Mouse (Mus musculus): Measurements from ENCODE around the gene Hps1. TPM values are rescaled to one million over a fixed set of nuclear protein-coding genes. Genes with fewer than 3 reads are reported as not detected.

Hps1 gene
- polyA plus RNA-seq, 1 experiment, result 16.6 TPM

GRCm38 (mm10) chr19:42725973-42726350, 53.8 kb downstream of the Hps1 start:
- H3K4me3 ChIP-seq (replicated peaks; ENCODE audit: extremely low read depth, low read depth, low read length), result no peak overlapping the region
- no peak for DNase-seq
- no peaks in the 10 kb centered on the region for H3K4me1 ChIP-seq (ENCODE audit: control insufficient read depth, insufficient read depth, low read length)
- TF ChIP-seq CTCF (IDR thresholded peaks at IDR 0.05; ENCODE audit: insufficient read depth, low read length) (no peak), POLR2A (IDR thresholded peaks at IDR 0.05; ENCODE audit: borderline replicate concordance, extremely low read depth, low read depth, low read length) (no peak)
- WGBS, result 94% methylated on average over 3 of the region's 3 CpGs

- no peaks in the 10 kb centered on the region for H3K4me1 ChIP-seq (ENCODE audit: control insufficient read depth, insufficient read depth, low read length)
- no peak overlapping the region for H3K4me3 ChIP-seq (replicated peaks; ENCODE audit: extremely low read depth, low read depth, low read length)
- DNase-seq, result no peak
- WGBS, result 56% methylated on average over 16 of the region's 16 CpGs
- no peak for TF ChIP-seq CTCF (IDR thresholded peaks at IDR 0.05; ENCODE audit: insufficient read depth, low read length)
- no peak for TF ChIP-seq POLR2A (IDR thresholded peaks at IDR 0.05; ENCODE audit: borderline replicate concordance, extremely low read depth, low read depth, low read length)
These were observed 54.5 kb downstream of the Hps1 start for GRCm38 (mm10) chr19:42725056-42725972.

GRCm38 (mm10) chr19:42723302-42723701, 56.5 kb downstream of the Hps1 start:
- WGBS, result 68% methylated on average over 6 of the region's 6 CpGs
- TF ChIP-seq POLR2A (IDR thresholded peaks at IDR 0.05; ENCODE audit: borderline replicate concordance, extremely low read depth, low read depth, low read length), result no peak
- no peak for TF ChIP-seq CTCF (IDR thresholded peaks at IDR 0.05; ENCODE audit: insufficient read depth, low read length)
- DNase-seq, result no peak
- H3K4me1 ChIP-seq (ENCODE audit: control insufficient read depth, insufficient read depth, low read length), result no peaks in the 10 kb centered on the region
- H3K4me3 ChIP-seq (replicated peaks; ENCODE audit: extremely low read depth, low read depth, low read length), result no peak overlapping the region

GRCm38 (mm10) chr19:42722500-42722899, 57.3 kb downstream of the Hps1 start:
- DNase-seq, result no peak
- 8% methylated on average over 2 of the region's 2 CpGs for WGBS
- TF ChIP-seq POLR2A (IDR thresholded peaks at IDR 0.05; ENCODE audit: borderline replicate concordance, extremely low read depth, low read depth, low read length) (no peak), CTCF (IDR thresholded peaks at IDR 0.05; ENCODE audit: insufficient read depth, low read length) (no peak)
- no peak overlapping the region for H3K4me3 ChIP-seq (replicated peaks; ENCODE audit: extremely low read depth, low read depth, low read length)
- H3K4me1 ChIP-seq (ENCODE audit: control insufficient read depth, insufficient read depth, low read length), result no peaks in the 10 kb centered on the region

- H3K4me3 ChIP-seq (replicated peaks; ENCODE audit: extremely low read depth, low read depth, low read length), result no peak overlapping the region
- TF ChIP-seq POLR2A (IDR thresholded peaks at IDR 0.05; ENCODE audit: borderline replicate concordance, extremely low read depth, low read depth, low read length), result no peak
- no peak for TF ChIP-seq CTCF (IDR thresholded peaks at IDR 0.05; ENCODE audit: insufficient read depth, low read length)
- no peak for DNase-seq
- H3K4me1 ChIP-seq (ENCODE audit: control insufficient read depth, insufficient read depth, low read length), result no peaks in the 10 kb centered on the region
- 75% methylated on average over 3 of the region's 3 CpGs for WGBS
These were observed 61.7 kb downstream of the Hps1 start for GRCm38 (mm10) chr19:42718101-42718500.

- Histone ChIP-seq H3K4me3 (replicated peaks; ENCODE audit: extremely low read depth, low read depth, low read length) (no peak overlapping the region), H3K4me1 (ENCODE audit: control insufficient read depth, insufficient read depth, low read length) (no peaks in the 10 kb centered on the region)
- 64% methylated on average over 5 of the region's 5 CpGs for WGBS
- TF ChIP-seq CTCF (IDR thresholded peaks at IDR 0.05; ENCODE audit: insufficient read depth, low read length) (no peak), POLR2A (IDR thresholded peaks at IDR 0.05; ENCODE audit: borderline replicate concordance, extremely low read depth, low read depth, low read length) (no peak)
- no peak for DNase-seq
These were observed 62.1 kb downstream of the Hps1 start for GRCm38 (mm10) chr19:42717668-42718067.

GRCm38 (mm10) chr19:42716507-42716906, 63.3 kb downstream of the Hps1 start:
- Histone ChIP-seq H3K4me3 (replicated peaks; ENCODE audit: extremely low read depth, low read depth, low read length) (no peak overlapping the region), H3K4me1 (ENCODE audit: control insufficient read depth, insufficient read depth, low read length) (no peaks in the 10 kb centered on the region)
- DNase-seq, result no peak
- 54% methylated on average over 7 of the region's 7 CpGs for WGBS
- TF ChIP-seq POLR2A (IDR thresholded peaks at IDR 0.05; ENCODE audit: borderline replicate concordance, extremely low read depth, low read depth, low read length) (no peak), CTCF (IDR thresholded peaks at IDR 0.05; ENCODE audit: insufficient read depth, low read length) (no peak)

- peak; percentile 31 for DNase-seq
- H3K4me1 ChIP-seq (ENCODE audit: control insufficient read depth, insufficient read depth, low read length), result no peaks in the 10 kb centered on the region
- 64% methylated on average over 9 of the region's 9 CpGs for WGBS
- TF ChIP-seq CTCF (IDR thresholded peaks at IDR 0.05; ENCODE audit: insufficient read depth, low read length) (no peak), POLR2A (IDR thresholded peaks at IDR 0.05; ENCODE audit: borderline replicate concordance, extremely low read depth, low read depth, low read length) (no peak)
- H3K4me3 ChIP-seq (replicated peaks; ENCODE audit: extremely low read depth, low read depth, low read length), result no peak overlapping the region
These were observed 66.0 kb downstream of the Hps1 start for GRCm38 (mm10) chr19:42713770-42714169.

Other genes with a start within 250 kb of the Hps1 start
- 1.8 and 2.5 TPM in 2 replicates for gene Loxl4, start 167.2 kb downstream of the Hps1 start, polyA plus RNA-seq (2012; rRNA removed)
- gene Pyroxd2, start 27.2 kb downstream of the Hps1 start, polyA plus RNA-seq (2012; rRNA removed), result 5.0 and 5.4 TPM in 2 replicates

All from lung, adult 2 months (tissue).